Mouse (Mus musculus) limb, embryonic 15.5 days (tissue): ENCODE measurements at regions not wholly inside any gene's neighbourhood (a gene's known extent, or its start where the extent isn't known, plus 50 kb on each side); places are given as distances from the start of the nearest gene placed in this dataset.
A peak's percentile ranks its signal among the peaks of the same experiment; 100 is the strongest.

Experiments used
- ATAC-seq: fragments of 200-750 bp; cut with Nextera tagmentation; 2 replicates; pipeline ENCODE4 v1.8.0; 2017; ENCODE audit warnings: low read depth, moderate TSS enrichment; ENCODE audit not compliant: insufficient number of reproducible peaks, low FRiP score, low TSS enrichment
- H3K27ac ChIP-seq: fragments of 300-500 bp; sonication (generic); 2 replicates; pipeline ENCODE4 v1.5.1; 2015; ENCODE audit warnings: moderate library complexity, mild to moderate bottlenecking, inconsistent platforms
- H3K27me3 ChIP-seq: fragments of 300-500 bp; sonication (generic); 2 replicates; pipeline ENCODE4 v1.6.1; 2015; ENCODE audit warnings: inconsistent platforms
- H3K36me3 ChIP-seq: fragments of 300-500 bp; sonication (generic); 2 replicates; pipeline ENCODE4 v1.6.1; 2015; ENCODE audit warnings: inconsistent platforms
- H3K4me1 ChIP-seq: fragments of 300-500 bp; sonication (generic); 2 replicates; pipeline ENCODE4 v1.6.1; 2015; ENCODE audit warnings: inconsistent platforms
- H3K4me2 ChIP-seq: fragments of 300-500 bp; sonication (generic); 2 replicates; pipeline ENCODE4 v1.6.1; 2015; ENCODE audit warnings: mild to moderate bottlenecking, inconsistent platforms
- H3K4me3 ChIP-seq: fragments of 300-500 bp; sonication (generic); 2 replicates; pipeline ENCODE4 v1.5.1; 2015; ENCODE audit warnings: mild to moderate bottlenecking, inconsistent platforms
- H3K9ac ChIP-seq: fragments of 300-500 bp; sonication (generic); 2 replicates; pipeline ENCODE4 v1.6.1; 2015; ENCODE audit warnings: inconsistent platforms
- H3K9me3 ChIP-seq: fragments of 300-500 bp; sonication (generic); 2 replicates; pipeline ENCODE4 v1.6.1; 2016; ENCODE audit warnings: inconsistent platforms
- WGBS: fragments of 180-500 bp; shearing (Covaris S2); methylation state at CpG from one replicate; pipeline ENCODE4 v1.1.7; 2015; 5-methylcytosine and 5-hydroxymethylcytosine counted together

DNA sequence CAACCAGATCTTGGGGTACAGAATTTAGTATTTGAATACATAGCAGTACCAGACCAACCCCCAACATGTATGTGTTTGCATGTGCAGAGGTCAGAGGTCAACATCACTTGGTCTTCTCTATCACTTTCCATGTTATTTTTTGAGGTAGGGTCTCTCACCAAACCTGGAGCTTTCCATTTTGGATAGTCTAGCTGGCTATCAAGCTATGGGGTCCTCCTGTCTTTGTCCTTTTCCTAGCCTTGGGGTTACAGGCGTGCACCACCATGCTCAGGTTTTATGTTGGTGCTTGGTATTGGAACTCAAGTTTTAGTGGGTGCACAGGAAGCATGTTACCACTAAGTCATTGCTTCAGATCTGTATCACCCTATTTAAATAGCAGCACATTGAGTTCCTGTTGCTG is 151.0 kb downstream of the Plekhb2 start:
- H3K27me3 ChIP-seq: no peaks in the 10 kb centered on the region
- no peak overlapping the region for H3K4me2 ChIP-seq
- ATAC-seq: no peak
- H3K9me3 ChIP-seq: no peaks in the 10 kb centered on the region
- WGBS: 79% methylated on average over 1 of the region's 1 CpGs
- H3K4me3 ChIP-seq: no peak overlapping the region
- no peak overlapping the region for H3K9ac ChIP-seq
- H3K27ac ChIP-seq: no peak overlapping the region
- no peaks in the 10 kb centered on the region for H3K36me3 ChIP-seq
- H3K4me1 ChIP-seq: no peaks in the 10 kb centered on the region

DNA sequence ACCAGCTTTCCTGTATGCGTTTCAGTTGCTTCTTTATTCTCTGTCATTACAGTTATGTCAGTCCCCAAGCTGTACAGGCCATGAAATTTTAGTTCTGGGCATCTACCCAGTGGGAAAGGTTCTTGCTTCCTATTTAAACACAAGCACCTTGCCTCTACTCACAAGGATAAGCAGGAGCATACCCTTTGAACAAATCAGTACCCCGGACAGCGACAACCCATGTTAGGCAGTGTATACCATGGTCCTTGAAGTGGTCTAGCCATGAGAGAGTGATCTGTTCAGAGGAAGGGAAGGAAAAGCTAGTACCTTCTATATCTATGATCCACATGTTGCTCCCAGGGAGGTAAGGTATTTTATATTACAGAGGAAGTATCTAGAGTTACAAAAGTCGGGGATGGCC is 167.7 kb downstream of the Plekhb2 start:
- Histone ChIP-seq H3K9ac (no peak overlapping the region), H3K27me3 (no peaks in the 10 kb centered on the region), H3K36me3 (no peaks in the 10 kb centered on the region), H3K4me2 (no peak overlapping the region), H3K4me3 (no peak overlapping the region), H3K27ac (no peak overlapping the region), H3K9me3 (no peaks in the 10 kb centered on the region), H3K4me1 (no peaks in the 10 kb centered on the region)
- 67% methylated on average over 4 of the region's 4 CpGs for WGBS
- no peak for ATAC-seq

DNA sequence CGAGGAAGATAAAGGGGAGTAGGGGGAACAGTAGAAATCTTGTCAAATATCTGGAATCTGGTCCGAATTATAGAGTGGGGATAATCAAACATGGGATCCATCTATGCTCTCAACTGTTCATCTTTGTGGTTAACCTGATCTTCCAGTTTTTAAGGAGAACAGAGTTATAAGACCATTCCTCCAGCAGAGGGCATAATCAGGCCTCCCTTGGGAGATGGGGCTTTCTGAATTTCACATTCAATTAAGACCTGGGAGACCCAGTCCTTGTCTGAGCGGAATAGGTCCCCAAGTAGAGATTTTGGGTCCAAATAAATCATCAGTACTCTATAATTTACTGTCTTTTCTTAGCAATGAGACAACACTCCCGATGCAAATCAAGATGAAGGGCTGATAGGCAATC is 182.8 kb downstream of the Plekhb2 start:
- no peak overlapping the region for H3K4me3 ChIP-seq
- ATAC-seq: no peak

DNA sequence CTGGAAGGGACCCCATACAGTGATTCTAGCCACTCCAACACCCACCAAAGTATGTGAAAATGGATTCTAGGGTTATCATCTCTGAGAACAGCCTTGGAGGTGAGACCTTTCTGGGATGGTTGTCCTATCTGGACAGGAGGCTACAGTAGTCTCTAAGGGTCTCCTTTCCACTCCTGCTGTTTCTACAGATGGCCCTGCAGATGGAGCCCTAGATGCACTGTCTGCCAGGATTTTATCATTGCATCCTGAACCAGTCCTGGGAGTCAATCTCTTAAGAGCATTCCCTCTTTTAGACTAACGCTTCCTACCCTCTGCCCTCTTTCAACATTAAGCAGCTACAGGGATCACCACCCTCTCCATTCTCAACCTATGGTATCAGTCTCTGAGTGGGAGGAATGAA is 223.0 kb downstream of the Plekhb2 start:
- no peak overlapping the region for H3K9ac ChIP-seq
- H3K4me3 ChIP-seq: no peak overlapping the region
- no peak overlapping the region for H3K4me2 ChIP-seq
- 96% methylated on average over 1 of the region's 1 CpGs for WGBS
- no peaks in the 10 kb centered on the region for H3K36me3 ChIP-seq
- no peaks in the 10 kb centered on the region for H3K27me3 ChIP-seq
- H3K9me3 ChIP-seq: no peaks in the 10 kb centered on the region
- H3K27ac ChIP-seq: no peak overlapping the region
- no peak for ATAC-seq
- no peaks in the 10 kb centered on the region for H3K4me1 ChIP-seq

More for the DNA sequence above, 182.8 kb downstream of the Plekhb2 start:
- Histone ChIP-seq H3K4me1 (no peaks in the 10 kb centered on the region), H3K27ac (no peak overlapping the region), H3K4me2 (no peak overlapping the region), H3K9ac (no peak overlapping the region), H3K36me3 (no peaks in the 10 kb centered on the region), H3K27me3 (no peaks in the 10 kb centered on the region), H3K9me3 (no peaks in the 10 kb centered on the region)
- WGBS: 54% methylated on average over 4 of the region's 4 CpGs

DNA sequence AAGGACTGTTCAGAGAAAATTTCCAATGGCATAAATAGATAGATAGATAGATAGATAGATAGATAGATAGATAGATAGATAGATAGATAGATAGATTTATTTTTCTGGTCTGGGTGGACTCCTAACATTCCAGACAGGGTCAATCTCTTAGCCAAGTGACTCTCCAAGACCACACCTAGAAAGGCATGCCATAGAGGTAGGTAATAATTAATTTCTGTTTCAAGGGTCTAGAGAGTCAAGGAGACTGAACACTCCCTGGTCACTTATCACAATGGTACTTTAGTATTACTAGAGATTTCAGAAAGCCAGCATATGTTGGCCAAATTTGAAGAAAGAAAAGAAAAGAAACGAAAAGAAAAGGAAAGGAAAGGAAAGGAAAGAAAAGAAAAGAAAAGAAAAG is 245.1 kb downstream of the Plekhb2 start:
- H3K4me3 ChIP-seq: no peak overlapping the region
- no peaks in the 10 kb centered on the region for H3K9me3 ChIP-seq
- WGBS: 34% methylated on average over 1 of the region's 1 CpGs
- no peaks in the 10 kb centered on the region for H3K27me3 ChIP-seq
- no peak overlapping the region for H3K9ac ChIP-seq
- no peak overlapping the region for H3K4me2 ChIP-seq
- H3K4me1 ChIP-seq: no peaks in the 10 kb centered on the region
- no peak for ATAC-seq
- no peak overlapping the region for H3K27ac ChIP-seq
- no peaks in the 10 kb centered on the region for H3K36me3 ChIP-seq

DNA sequence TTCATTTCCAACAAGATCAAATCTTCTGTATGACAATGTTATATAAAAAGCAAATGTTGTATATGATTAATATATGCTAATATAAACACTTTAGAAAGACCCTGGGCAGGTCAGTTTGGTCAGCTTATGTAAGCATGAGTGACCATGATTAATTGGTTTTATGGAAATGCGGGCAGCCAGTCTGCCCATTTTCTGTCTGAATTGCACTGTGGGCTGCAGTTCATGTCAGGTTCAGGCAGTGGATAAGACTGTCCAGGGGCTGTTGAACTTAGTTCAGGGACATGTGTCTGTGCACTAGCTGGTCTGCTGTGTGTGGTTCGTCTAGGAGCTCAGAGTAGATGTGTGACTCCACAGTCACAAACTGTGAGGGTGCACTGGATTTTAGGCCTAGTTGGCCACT is 246.0 kb downstream of the Plekhb2 start:
- WGBS: 89% methylated on average over 2 of the region's 2 CpGs
- Histone ChIP-seq H3K27ac (no peak overlapping the region), H3K4me1 (no peaks in the 10 kb centered on the region), H3K9ac (no peak overlapping the region), H3K4me2 (no peak overlapping the region), H3K9me3 (no peaks in the 10 kb centered on the region), H3K27me3 (no peaks in the 10 kb centered on the region), H3K36me3 (no peaks in the 10 kb centered on the region), H3K4me3 (no peak overlapping the region)
- no peak for ATAC-seq

DNA sequence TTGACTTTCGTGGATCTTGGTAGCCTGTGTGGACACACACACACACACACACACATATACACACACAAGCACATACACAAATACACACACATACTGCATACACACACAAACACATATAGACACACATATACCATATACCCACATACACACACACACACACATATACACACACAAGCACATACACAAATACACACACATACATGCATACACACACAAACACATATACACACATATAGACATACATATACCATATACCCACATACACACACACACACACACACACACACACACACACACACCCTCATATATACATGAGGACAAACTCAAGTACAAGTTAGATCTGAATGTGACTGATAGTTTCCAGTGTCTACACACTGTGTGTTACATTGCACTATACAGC is 256.9 kb downstream of the Plekhb2 start:
- H3K9ac ChIP-seq: no peak overlapping the region
- H3K36me3 ChIP-seq: no peaks in the 10 kb centered on the region
- H3K4me3 ChIP-seq: no peak overlapping the region
- H3K27me3 ChIP-seq: no peaks in the 10 kb centered on the region
- H3K9me3 ChIP-seq: no peaks in the 10 kb centered on the region
- no peak overlapping the region for H3K4me2 ChIP-seq
- no peaks in the 10 kb centered on the region for H3K4me1 ChIP-seq
- peak; percentile 77 for ATAC-seq
- no peak overlapping the region for H3K27ac ChIP-seq
- 86% methylated on average over 1 of the region's 1 CpGs for WGBS

DNA sequence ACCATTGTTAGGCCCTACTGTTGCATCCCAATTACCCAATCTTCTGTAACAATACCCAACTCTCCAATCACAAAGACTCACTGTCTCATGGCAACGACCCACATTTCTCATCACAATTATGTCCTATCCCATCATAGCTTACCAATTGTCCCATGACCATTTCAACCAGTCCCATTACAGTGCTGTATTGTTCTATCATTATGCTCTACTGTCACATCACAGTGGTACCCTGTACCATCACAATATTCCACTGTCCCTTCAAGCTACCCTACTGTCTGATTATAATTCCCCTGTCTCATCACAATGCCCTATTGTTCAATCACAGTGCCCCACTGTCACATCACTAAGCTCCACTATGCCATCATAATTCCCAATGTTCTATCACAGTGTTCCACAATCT is 260.0 kb downstream of the Plekhb2 start:
- Histone ChIP-seq H3K36me3 (no peaks in the 10 kb centered on the region), H3K9ac (no peak overlapping the region), H3K27ac (no peak overlapping the region), H3K4me1 (no peaks in the 10 kb centered on the region), H3K27me3 (no peaks in the 10 kb centered on the region), H3K4me3 (no peak overlapping the region), H3K9me3 (no peaks in the 10 kb centered on the region), H3K4me2 (no peak overlapping the region)
- 42% methylated on average over 1 of the region's 1 CpGs for WGBS
- no peak for ATAC-seq

DNA sequence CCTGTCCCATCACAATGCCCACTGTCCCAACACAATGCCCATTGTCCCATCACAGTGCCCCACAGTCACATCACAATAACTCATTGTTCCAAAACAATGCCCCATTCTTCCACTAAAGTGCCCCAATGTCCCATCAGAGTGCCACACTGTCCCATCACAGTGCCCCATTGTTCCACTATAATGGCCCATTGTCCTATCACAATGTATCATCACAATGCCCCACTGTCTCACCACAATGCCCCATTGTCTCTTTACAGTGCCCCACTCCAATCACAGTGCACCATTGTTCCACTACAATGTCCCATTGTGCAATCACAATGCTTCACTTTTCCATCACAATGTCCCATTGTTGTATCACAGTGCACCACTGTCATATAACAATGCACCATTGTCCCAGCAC is 265.7 kb downstream of the Plekhb2 start:
- Histone ChIP-seq H3K9me3 (0 out of 2 replicates have a peak, but pooled peaks cover 10% of the 10 kb centered on the region), H3K27ac (no peak overlapping the region), H3K4me2 (no peak overlapping the region), H3K9ac (no peak overlapping the region), H3K4me1 (no peaks in the 10 kb centered on the region), H3K36me3 (no peaks in the 10 kb centered on the region), H3K27me3 (no peaks in the 10 kb centered on the region), H3K4me3 (no peak overlapping the region)
- ATAC-seq: no peak

DNA sequence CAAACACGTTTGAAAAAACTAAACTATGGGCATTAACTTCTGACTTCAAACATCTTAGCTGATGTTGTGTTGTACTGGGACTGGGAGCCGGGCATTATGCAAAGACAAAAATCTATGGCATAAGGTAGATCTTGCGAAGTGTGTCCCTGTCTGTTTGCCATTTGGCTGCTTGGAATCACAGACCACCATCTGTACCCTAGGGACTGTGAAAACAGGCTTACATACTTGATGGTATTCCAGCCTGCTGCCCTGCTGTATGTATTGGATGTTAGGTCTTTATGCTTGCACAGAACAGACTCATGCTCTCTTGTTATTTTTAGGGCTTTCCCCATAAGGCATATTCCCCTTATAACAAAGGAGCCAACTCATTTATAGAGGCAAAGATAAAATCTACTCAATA is 288.1 kb downstream of the Plekhb2 start:
- H3K4me3 ChIP-seq: no peak overlapping the region
- no peak overlapping the region for H3K4me2 ChIP-seq
- no peak for ATAC-seq
- H3K9me3 ChIP-seq: no peaks in the 10 kb centered on the region
- H3K4me1 ChIP-seq: no peaks in the 10 kb centered on the region
- no peak overlapping the region for H3K9ac ChIP-seq
- no peaks in the 10 kb centered on the region for H3K36me3 ChIP-seq
- 84% methylated on average over 3 of the region's 3 CpGs for WGBS
- H3K27ac ChIP-seq: no peak overlapping the region
- H3K27me3 ChIP-seq: no peaks in the 10 kb centered on the region

DNA sequence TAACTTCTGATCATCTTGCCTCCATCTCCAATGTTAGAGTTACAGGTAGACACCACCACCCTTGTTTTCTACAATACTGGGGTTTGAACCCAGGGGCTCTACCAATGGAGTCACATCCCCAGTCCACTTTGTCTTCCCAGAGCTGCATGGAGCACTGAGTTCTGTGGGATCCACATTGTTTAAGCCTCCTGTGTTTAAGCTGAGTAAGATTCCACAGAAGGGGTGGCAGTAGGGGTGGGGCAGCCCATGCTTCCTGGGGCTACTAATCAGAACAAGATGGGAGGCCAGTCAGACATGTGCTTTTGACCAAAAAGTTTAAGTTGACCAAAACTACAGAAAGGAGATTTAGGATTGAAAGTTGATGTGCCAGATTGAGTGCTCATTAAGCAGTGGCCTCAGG is 299.3 kb downstream of the Plekhb2 start:
- Histone ChIP-seq H3K4me3 (no peak overlapping the region), H3K27me3 (no peaks in the 10 kb centered on the region), H3K36me3 (no peaks in the 10 kb centered on the region), H3K9ac (no peak overlapping the region), H3K9me3 (no peaks in the 10 kb centered on the region), H3K4me2 (no peak overlapping the region), H3K4me1 (no peaks in the 10 kb centered on the region), H3K27ac (no peak overlapping the region)
- ATAC-seq: no peak

DNA sequence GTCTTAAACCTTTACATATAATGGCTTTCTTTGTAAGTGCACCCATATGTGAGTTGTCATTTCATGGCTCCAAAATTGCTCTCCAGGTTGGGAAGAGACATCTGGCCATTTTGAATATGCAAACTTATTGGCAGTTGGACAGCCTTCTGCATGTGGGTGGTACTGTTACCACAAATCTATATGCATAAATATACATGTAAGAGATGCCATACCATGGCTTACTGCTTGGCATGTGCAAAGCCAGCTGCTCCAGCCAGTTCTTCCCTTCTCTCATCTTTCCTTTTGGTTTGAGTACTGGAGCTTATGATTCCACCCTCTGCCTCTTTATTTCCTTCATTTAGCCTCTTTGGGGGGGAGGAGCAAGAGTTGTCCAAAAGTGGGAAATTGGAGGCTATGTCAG is 312.7 kb downstream of the Plekhb2 start:
- no peak for ATAC-seq
- Histone ChIP-seq H3K4me3 (no peak overlapping the region), H3K4me1 (no peaks in the 10 kb centered on the region), H3K27me3 (no peaks in the 10 kb centered on the region), H3K36me3 (no peaks in the 10 kb centered on the region), H3K9me3 (no peaks in the 10 kb centered on the region), H3K4me2 (no peak overlapping the region), H3K9ac (no peak overlapping the region), H3K27ac (no peak overlapping the region)

DNA sequence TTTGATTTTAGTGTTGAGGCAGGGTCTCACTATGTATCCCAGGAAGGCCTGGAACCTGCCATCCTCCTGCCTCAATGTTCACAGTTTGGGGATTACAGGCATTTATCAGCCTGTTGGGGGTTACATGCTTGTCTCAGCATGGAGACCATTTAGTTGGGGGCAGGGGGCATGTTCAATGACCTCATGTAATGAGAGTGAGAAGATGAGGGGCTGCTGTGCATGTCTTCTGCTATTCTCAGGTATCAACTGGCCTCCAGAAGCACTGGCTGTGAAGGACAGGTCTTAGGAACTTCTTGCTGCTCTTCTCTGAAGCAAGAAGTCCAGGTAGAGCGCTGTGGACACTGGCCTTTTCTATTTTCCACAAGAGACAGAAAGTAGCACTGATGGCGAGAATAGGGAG is 350.9 kb downstream of the Plekhb2 start:
- ATAC-seq: no peak

More for the DNA sequence above, 350.9 kb downstream of the Plekhb2 start:
- Histone ChIP-seq H3K9ac (no peak overlapping the region), H3K4me3 (no peak overlapping the region), H3K4me2 (no peak overlapping the region), H3K9me3 (no peaks in the 10 kb centered on the region), H3K27ac (no peak overlapping the region), H3K27me3 (no peaks in the 10 kb centered on the region), H3K4me1 (no peaks in the 10 kb centered on the region), H3K36me3 (no peaks in the 10 kb centered on the region)
- 81% methylated on average over 2 of the region's 2 CpGs for WGBS
